Mouse (Mus musculus) heart, embryonic 10.5 days (tissue): ENCODE measurements around the gene 1700093K21Rik. TPM values are rescaled to one million over a fixed set of nuclear protein-coding genes. Genes with fewer than 3 reads are reported as not detected.

Source experiments
- DNase-seq: peaks from one replicate; pipeline ENCODE4 v3.0.0-alpha.2; 2017; ENCODE audit warnings: low spot score
- H3K27ac ChIP-seq: fragments of 300-500 bp; sonication (generic); 2 replicates; pipeline ENCODE4 v1.5.1; 2016; ENCODE audit warnings: mild to moderate bottlenecking
- H3K27me3 ChIP-seq: fragments of 300-500 bp; sonication (generic); 2 replicates; pipeline ENCODE4 v1.6.1; 2016; ENCODE audit warnings: mild to moderate bottlenecking; ENCODE audit not compliant: poor library complexity, insufficient read depth, severe bottlenecking
- H3K36me3 ChIP-seq: fragments of 300-500 bp; sonication (generic); 2 replicates; pipeline ENCODE4 v1.6.1; 2016; ENCODE audit warnings: mild to moderate bottlenecking, moderate library complexity
- H3K4me1 ChIP-seq: fragments of 300-500 bp; sonication (generic); 2 replicates; pipeline ENCODE4 v1.6.1; 2016; ENCODE audit warnings: mild to moderate bottlenecking
- H3K4me3 ChIP-seq: fragments of 300-500 bp; sonication (generic); 2 replicates; pipeline ENCODE4 v1.5.1; 2016; ENCODE audit warnings: mild to moderate bottlenecking, moderate library complexity
- H3K9me3 ChIP-seq: fragments of 300-500 bp; sonication (generic); 2 replicates; pipeline ENCODE4 v1.6.1; 2016; ENCODE audit warnings: mild to moderate bottlenecking, moderate library complexity
- WGBS: fragments of 180-500 bp; shearing (Covaris S2); methylation state at CpG from one replicate; pipeline ENCODE4 v1.1.7; 2016; 5-methylcytosine and 5-hydroxymethylcytosine counted together
- microRNA-seq: library from miRNA; unstranded; fragments of <30 nt; microRNA quantifications from one replicate; pipeline ENCODE4, GENCODE M21; 2017
- polyA plus RNA-seq: library from polyadenylated mRNA; unstranded; fragments of >200 nt; fragmentation: Nextera tagmentation; extraction: Ambion mirVana; gene quantifications from 2 replicates; pipeline ENCODE4 v1.2.1, GENCODE M21; 2016

The 1700093K21Rik gene
- polyA plus RNA-seq, 1 experiment from 2014 or later, result not detected

GRCm38 (mm10) chr11:23495231-23495630 is 25.7 kb downstream of the 1700093K21Rik start:
- Histone ChIP-seq H3K9me3 (no peaks in the 10 kb centered on the region), H3K4me3 (no peak overlapping the region), H3K36me3 (peaks cover 58% of the 10 kb centered on the region), H3K4me1 (peaks cover 17% of the 10 kb centered on the region), H3K27ac (no peak overlapping the region), H3K27me3 (no peaks in the 10 kb centered on the region)
- 94% methylated on average over 6 of the region's 6 CpGs for WGBS
- DNase-seq, result no peak

GRCm38 (mm10) chr11:23492048-23492790 is 28.7 kb downstream of the 1700093K21Rik start:
- H3K4me1 ChIP-seq, result peaks cover 17% of the 10 kb centered on the region
- peaks cover 88% of the 10 kb centered on the region for H3K36me3 ChIP-seq
- no peaks in the 10 kb centered on the region for H3K9me3 ChIP-seq
- no peak for DNase-seq
- WGBS, result 87% methylated on average over 4 of the region's 4 CpGs
- no peaks in the 10 kb centered on the region for H3K27me3 ChIP-seq
- H3K27ac ChIP-seq, result no peak overlapping the region
- H3K4me3 ChIP-seq, result no peak overlapping the region

- no peak for DNase-seq
- no peak overlapping the region for H3K4me3 ChIP-seq
- H3K27me3 ChIP-seq, result no peaks in the 10 kb centered on the region
- H3K9me3 ChIP-seq, result no peaks in the 10 kb centered on the region
- H3K27ac ChIP-seq, result no peak overlapping the region
- peaks cover 95% of the 10 kb centered on the region for H3K36me3 ChIP-seq
- no peaks in the 10 kb centered on the region for H3K4me1 ChIP-seq
- 71% methylated on average over 1 of the region's 1 CpGs for WGBS
Measured at GRCm38 (mm10) chr11:23489955-23490354, 31.0 kb downstream of the 1700093K21Rik start.

Small RNAs within 50 kb of the gene (microRNA-seq; reads per million reads assigned to microRNA genes)
- gene Gm47279, result not detected

Other genes starting within 250 kb of the 1700093K21Rik start
- 17.8 and 20.8 TPM in 2 replicates for gene Usp34, start 214.3 kb downstream of the 1700093K21Rik start, polyA plus RNA-seq
- 75.9 and 94.8 TPM in 2 replicates for gene Ahsa2, start 23.1 kb downstream of the 1700093K21Rik start, polyA plus RNA-seq
- 21.0 and 23.5 TPM in 2 replicates for gene 0610010F05Rik, start 112.5 kb upstream of the 1700093K21Rik start, polyA plus RNA-seq
- gene Pus10, start 144.5 kb upstream of the 1700093K21Rik start, polyA plus RNA-seq, result 19.2 and 19.6 TPM in 2 replicates
- 24.6 and 25.9 TPM in 2 replicates for gene Pex13, start 144.8 kb upstream of the 1700093K21Rik start, polyA plus RNA-seq
- 1.2 and 1.8 TPM in 2 replicates for gene Rel, start 249.8 kb upstream of the 1700093K21Rik start, polyA plus RNA-seq